8 mouse cellular contexts compared by ENCODE assay signal in genomic region chr13:51400736-51401501, GRCm38 (mm10). TPM values are rescaled to one million over a fixed set of nuclear protein-coding genes. Genes with fewer than 3 reads are reported as not detected.
DNase-seq lines count a peak whose midpoint lies in the region; ATAC-seq and TF ChIP-seq lines count a peak whose summit lies in the region.

No protein-coding gene starts in this region.

- no peak for TF ChIP-seq POLR2A in ES-Bruce4 (IDR thresholded peaks at IDR 0.05; ENCODE audit: insufficient read depth, low read length)
- TF ChIP-seq POLR2A in kidney, adult 2 months (IDR thresholded peaks at IDR 0.05; ENCODE audit: low read depth, low read length), result no peak

- peak overlapping the region; percentile 75 for H3K9ac ChIP-seq in heart, embryonic 13.5 days
- 0 out of 2 replicates have a peak overlapping the region, but pooled peaks have one; percentile 0 for H3K9ac ChIP-seq in ES-Bruce4 (ENCODE audit: low read depth, poor library complexity, severe bottlenecking)
- H3K9ac ChIP-seq in embryonic facial prominence, embryonic 14.5 days (ENCODE audit: low read depth, low read length), result peak overlapping the region; percentile 47; the same call in 1 of the 2 replicates
- H3K9ac ChIP-seq in stomach, embryonic 14.5 days (replicated peaks; ENCODE audit: low read depth, low read length), result no peak overlapping the region; the same call in 1 of the 2 replicates

- peak overlapping the region; percentile 51 for H3K4me3 ChIP-seq in heart, embryonic 13.5 days
- no peak overlapping the region; the same call in none of the 2 replicates for H3K4me3 ChIP-seq in ES-Bruce4 (ENCODE audit: low read depth, low read length)
- H3K4me3 ChIP-seq in embryonic facial prominence, embryonic 14.5 days (ENCODE audit: low read depth, low read length), result peak overlapping the region; percentile 35
- H3K4me3 ChIP-seq in kidney, adult 2 months (ENCODE audit: insufficient read depth, low read depth, low read length), result peak overlapping the region; percentile 17
- H3K4me3 ChIP-seq in megakaryocyte, embryonic 14.5 days (replicated peaks), result peak overlapping the region; percentile 50
- H3K4me3 ChIP-seq in stomach, embryonic 14.5 days (ENCODE audit: low read depth, low read length), result peak overlapping the region; percentile 26

- H3K4me2 ChIP-seq in heart, embryonic 13.5 days, result peak overlapping the region; percentile 82
- H3K4me2 ChIP-seq in embryonic facial prominence, embryonic 14.5 days (ENCODE audit: low read depth, low read length), result peak overlapping the region; percentile 74
- peak overlapping the region; percentile 51 for H3K4me2 ChIP-seq in stomach, embryonic 14.5 days (replicated peaks; ENCODE audit: low read depth, low read length)

- ATAC-seq in heart, embryonic 13.5 days (ENCODE audit: extremely low read depth, insufficient number of reproducible peaks, low FRiP score, low TSS enrichment), result no peak
- ATAC-seq in embryonic facial prominence, embryonic 14.5 days (ENCODE audit: low read depth), result peak; percentile 70
- ATAC-seq in stomach, embryonic 14.5 days (ENCODE audit: insufficient number of reproducible peaks, insufficient read depth, low FRiP score, low read depth), result no peak; the same call in 1 of the 2 replicates

- H3K4me1 ChIP-seq in heart, embryonic 13.5 days, result peaks cover 16% of the 10 kb centered on the region
- peaks cover 4% of the 10 kb centered on the region for H3K4me1 ChIP-seq in ES-Bruce4 (ENCODE audit: control insufficient read depth, insufficient read depth, low read length)
- H3K4me1 ChIP-seq in embryonic facial prominence, embryonic 14.5 days (ENCODE audit: control insufficient read depth, insufficient read depth, low read length), result 0 out of 2 replicates have a peak, but pooled peaks cover 11% of the 10 kb centered on the region
- H3K4me1 ChIP-seq in kidney, adult 2 months (ENCODE audit: control insufficient read depth, insufficient read depth, low read length), result no peaks in the 10 kb centered on the region
- H3K4me1 ChIP-seq in megakaryocyte, embryonic 14.5 days, result peaks cover 6% of the 10 kb centered on the region; the same call in 1 of the 2 replicates
- H3K4me1 ChIP-seq in stomach, embryonic 14.5 days (ENCODE audit: control insufficient read depth, insufficient read depth, low read length), result no peaks in the 10 kb centered on the region

- no peak for TF ChIP-seq CTCF in ES-Bruce4 (IDR thresholded peaks at IDR 0.05; ENCODE audit: low read depth, low read length)
- TF ChIP-seq CTCF in kidney, adult 2 months (conservative IDR thresholded peaks at IDR 0.05; ENCODE audit: insufficient read depth, insufficient read length, low read depth, low read length), result no peak

- no peak for DNase-seq in heart, adult 9 months (ENCODE audit: low spot score in 2 of 2)
- peak; percentile 69 for DNase-seq in embryonic facial prominence, embryonic 14.5 days (ENCODE audit: low spot score)
- DNase-seq in kidney, adult 2 months, result peak; percentile 10
- DNase-seq in left cerebral cortex, adult 8-10 months (ENCODE audit: low spot score in 2 of 2), result no peak

- H3K27ac ChIP-seq in heart, embryonic 13.5 days (replicated peaks), result 0 out of 2 replicates have a peak overlapping the region, but pooled peaks have one; percentile 0
- H3K27ac ChIP-seq in ES-Bruce4 (ENCODE audit: insufficient read depth, low read length), result 0 out of 2 replicates have a peak overlapping the region, but pooled peaks have one; percentile 13
- no peak overlapping the region for H3K27ac ChIP-seq in embryonic facial prominence, embryonic 14.5 days (replicated peaks; ENCODE audit: low read depth, low read length)
- H3K27ac ChIP-seq in kidney, adult 2 months (ENCODE audit: insufficient read depth, low read depth, low read length), result no peak overlapping the region
- no peak overlapping the region for H3K27ac ChIP-seq in stomach, embryonic 14.5 days (ENCODE audit: low read length)

- H3K27me3 ChIP-seq in heart, embryonic 13.5 days (replicated peaks), result no peaks in the 10 kb centered on the region
- no peaks in the 10 kb centered on the region for H3K27me3 ChIP-seq in ES-Bruce4 (ENCODE audit: control insufficient read depth, insufficient read depth, low read length, poor library complexity, severe bottlenecking)
- no peaks in the 10 kb centered on the region for H3K27me3 ChIP-seq in embryonic facial prominence, embryonic 14.5 days (replicated peaks; ENCODE audit: control insufficient read depth, insufficient read depth, low read length)
- H3K27me3 ChIP-seq in kidney, adult 2 months (replicated peaks; ENCODE audit: control insufficient read depth, insufficient read depth, low read length), result no peaks in the 10 kb centered on the region
- H3K27me3 ChIP-seq in megakaryocyte, embryonic 14.5 days (replicated peaks), result peaks cover 7% of the 10 kb centered on the region
- no peaks in the 10 kb centered on the region for H3K27me3 ChIP-seq in stomach, embryonic 14.5 days (ENCODE audit: control insufficient read depth, insufficient read depth, low read length)

- TF ChIP-seq EP300 in ES-Bruce4 (IDR thresholded peaks at IDR 0.05; ENCODE audit: insufficient read depth, low read depth, low read length), result 0 out of 2 replicates have a peak, but pooled peaks have one; percentile 22

- 6% methylated on average over 20 of the region's 20 CpGs for WGBS in heart, embryonic 13.5 days
- WGBS in embryonic facial prominence, embryonic 14.5 days, result 9% methylated on average over 20 of the region's 20 CpGs
- WGBS in kidney, adult 2 months, result 4% methylated on average over 20 of the region's 20 CpGs
- WGBS in stomach, embryonic 14.5 days, result 7% methylated on average over 20 of the region's 20 CpGs

- no peaks in the 10 kb centered on the region for H3K36me3 ChIP-seq in heart, embryonic 13.5 days
- H3K36me3 ChIP-seq in ES-Bruce4 (ENCODE audit: control insufficient read depth, insufficient read depth, low read length, poor library complexity, severe bottlenecking), result no peaks in the 10 kb centered on the region
- no peaks in the 10 kb centered on the region for H3K36me3 ChIP-seq in embryonic facial prominence, embryonic 14.5 days (ENCODE audit: control insufficient read depth, insufficient read depth, low read length)
- H3K36me3 ChIP-seq in kidney, adult 2 months (ENCODE audit: control insufficient read depth, insufficient read depth, low read length), result no peaks in the 10 kb centered on the region
- H3K36me3 ChIP-seq in megakaryocyte, embryonic 14.5 days (replicated peaks; ENCODE audit: low read length), result no peaks in the 10 kb centered on the region
- no peaks in the 10 kb centered on the region for H3K36me3 ChIP-seq in stomach, embryonic 14.5 days (ENCODE audit: control insufficient read depth, insufficient read depth, low read length)

- H3K9me3 ChIP-seq in heart, embryonic 13.5 days, result no peaks in the 10 kb centered on the region
- no peaks in the 10 kb centered on the region for H3K9me3 ChIP-seq in ES-Bruce4 (replicated peaks; ENCODE audit: control insufficient read depth, insufficient read depth, low read length, poor library complexity, severe bottlenecking)
- H3K9me3 ChIP-seq in embryonic facial prominence, embryonic 14.5 days (ENCODE audit: control insufficient read depth, low read length), result no peaks in the 10 kb centered on the region
- H3K9me3 ChIP-seq in megakaryocyte, embryonic 14.5 days, result peaks cover 8% of the 10 kb centered on the region; the same call in 1 of the 2 replicates
- no peaks in the 10 kb centered on the region for H3K9me3 ChIP-seq in stomach, embryonic 14.5 days (ENCODE audit: control insufficient read depth, low read depth, low read length)

RNA-seq across cellular contexts. Expression of gene S1pr3, which starts 7.5 kb away (rescaled TPM):
- 19.3 and 24.0 TPM in 2 replicates for polyA plus RNA-seq in heart, embryonic 13.5 days (2015; fragmentation: Nextera tagmentation; extraction: Ambion mirVana)
- 0.88 and 0.97 TPM in 2 replicates for polyA plus RNA-seq in ES-Bruce4 (2011; ENCODE audit: insufficient read depth, insufficient read length, low read depth, missing spikeins)
- 81.4 and 97.6 TPM in 2 replicates for polyA plus RNA-seq in embryonic facial prominence, embryonic 14.5 days (2014; fragmentation: Nextera tagmentation; extraction: Ambion mirVana)
- polyA plus RNA-seq in kidney, adult 2 months (2012; rRNA removed), result 15.6 and 16.1 TPM in 2 replicates
- polyA plus RNA-seq in megakaryocyte, embryonic 14.5 days (2012; ENCODE audit: insufficient read depth, low replicate concordance), result not detected in 2 replicates
- 61.1 and 64.9 TPM in 2 replicates for polyA plus RNA-seq in stomach, embryonic 14.5 days (2014; fragmentation: Nextera tagmentation; extraction: Ambion mirVana)
- 1 to 10 TPM; 5.3 to 7.1 (median 6.3) TPM for total RNA-seq in left cerebral cortex, adult 8-10 months (2022)

Comparison
In these comparisons a context has a peak if more than half of its experiments do, and no peak if none do; other contexts are left out.
1. H3K27ac ChIP-seq: peak in heart, embryonic 13.5 days (single experiment) and ES-Bruce4 (single experiment); none in embryonic facial prominence, embryonic 14.5 days (single experiment), kidney, adult 2 months (single experiment) and stomach, embryonic 14.5 days (single experiment).
2. DNase-seq: peak in embryonic facial prominence, embryonic 14.5 days (single experiment) and kidney, adult 2 months (single experiment); none in heart, adult 9 months (0 of 2) and left cerebral cortex, adult 8-10 months (0 of 2).
3. Peak in every context shown above with its lines, with median percentiles within 50 percentile points of each other: H3K4me2 ChIP-seq.